Mouse (Mus musculus): Measurements from ENCODE around the gene Arl3.

GRCm38 (mm10) chr19:46619001-46619400, 46.0 kb upstream of the Arl3 start:
- TF ChIP-seq POLR2A (IDR thresholded peaks at IDR 0.05; ENCODE audit: low read depth, low read length) (no peak), TCF12 (IDR thresholded peaks at IDR 0.05; ENCODE audit: low read depth, low read length) (no peak), MXI1 (IDR thresholded peaks at IDR 0.05; ENCODE audit: low read depth, low read length) (no peak), HCFC1 (IDR thresholded peaks at IDR 0.05; ENCODE audit: low read depth, low read length) (no peak), EP300 (IDR thresholded peaks at IDR 0.05; ENCODE audit: low read length) (no peak), POLR2AphosphoS2 (IDR thresholded peaks at IDR 0.05; ENCODE audit: low read depth, low read length) (no peak), CTCF (conservative IDR thresholded peaks at IDR 0.05 in 1 of 2, IDR thresholded peaks at IDR 0.05 in 1 of 2; ENCODE audit: low read depth in 2 of 2, low read length in 2 of 2) (no peak)

All from CH12.LX (cell line).